Mouse (Mus musculus): Measurements from ENCODE around the gene Ap1m2. TPM values are rescaled to one million over a fixed set of nuclear protein-coding genes. Genes with fewer than 3 reads are reported as not detected.
A peak's percentile ranks its signal among the peaks of the same experiment; 100 is the strongest.

The Ap1m2 gene
- polyA plus RNA-seq, 1 experiment from 2014 or later = 35.9 TPM

- peak overlapping the region; percentile 84; the same call in 1 of the 2 replicates for H3K27ac ChIP-seq (ENCODE audit: low read length)
- no peaks in the 10 kb centered on the region for H3K9me3 ChIP-seq (ENCODE audit: low read length)
- TF ChIP-seq CTCF (IDR thresholded peaks at IDR 0.05) (no peak), EP300 (IDR thresholded peaks at IDR 0.05) (no peak)
- WGBS = 81% methylated on average over 2 of the region's 2 CpGs
- H3K4me1 ChIP-seq (ENCODE audit: insufficient read depth, low read depth, low read length) = peaks cover 19% of the 10 kb centered on the region
- DNase-seq (ENCODE audit: low spot score) (no peak), ATAC-seq (no peak)
- H3K4me3 ChIP-seq (ENCODE audit: low read depth, low read length) = no peak overlapping the region
- no peaks in the 10 kb centered on the region for H3K27me3 ChIP-seq (replicated peaks; ENCODE audit: insufficient read depth, low read length)
- H3K4me2 ChIP-seq (replicated peaks; ENCODE audit: low read depth, low read length) = peak overlapping the region; percentile 80; the same call in 1 of the 2 replicates
- no peak overlapping the region for H3K9ac ChIP-seq (replicated peaks; ENCODE audit: low read depth)
- H3K36me3 ChIP-seq (ENCODE audit: insufficient read depth, low read length) = no peaks in the 10 kb centered on the region
These were observed 22.8 kb downstream of the Ap1m2 start for GRCm38 (mm10) chr9:21289337-21289671.

GRCm38 (mm10) chr9:21288404-21289336, 23.5 kb downstream of the Ap1m2 start:
- H3K27ac ChIP-seq (ENCODE audit: low read length) = peak overlapping the region; percentile 84
- peak; percentile 67 for DNase-seq (ENCODE audit: low spot score)
- no peak for ATAC-seq
- H3K36me3 ChIP-seq (ENCODE audit: insufficient read depth, low read length) = no peaks in the 10 kb centered on the region
- TF ChIP-seq EP300 (IDR thresholded peaks at IDR 0.05) (peak; percentile 52; the same call in 1 of the 2 replicates), CTCF (IDR thresholded peaks at IDR 0.05) (no peak)
- no peak overlapping the region for H3K9ac ChIP-seq (replicated peaks; ENCODE audit: low read depth)
- no peaks in the 10 kb centered on the region for H3K27me3 ChIP-seq (replicated peaks; ENCODE audit: insufficient read depth, low read length)
- peaks cover 19% of the 10 kb centered on the region for H3K4me1 ChIP-seq (ENCODE audit: insufficient read depth, low read depth, low read length)
- no peaks in the 10 kb centered on the region for H3K9me3 ChIP-seq (ENCODE audit: low read length)
- H3K4me2 ChIP-seq (replicated peaks; ENCODE audit: low read depth, low read length) = peak overlapping the region; percentile 78
- 71% methylated on average over 13 of the region's 13 CpGs for WGBS
- peak overlapping the region; percentile 76 for H3K4me3 ChIP-seq (ENCODE audit: low read depth, low read length)

- H3K27ac ChIP-seq (ENCODE audit: low read length) = peak within 1 kb of the TSS; percentile 84
- no peaks in the 10 kb centered on the region; the same call in 1 of the 2 replicates for H3K36me3 ChIP-seq (ENCODE audit: insufficient read depth, low read length)
- peak within 1 kb of the TSS; percentile 76 for H3K4me3 ChIP-seq (ENCODE audit: low read depth, low read length)
- DNase-seq (ENCODE audit: low spot score) (peak; percentile 100), ATAC-seq (peak; percentile 72)
- H3K4me1 ChIP-seq (ENCODE audit: insufficient read depth, low read depth, low read length) = peaks cover 19% of the 10 kb centered on the region
- no peaks in the 10 kb centered on the region for H3K9me3 ChIP-seq (ENCODE audit: low read length)
- H3K4me2 ChIP-seq (replicated peaks; ENCODE audit: low read depth, low read length) = peak within 1 kb of the TSS; percentile 78
- TF ChIP-seq CTCF (IDR thresholded peaks at IDR 0.05) = 0 out of 2 replicates have a peak, but pooled peaks have one; percentile 5
- TF ChIP-seq EP300 (IDR thresholded peaks at IDR 0.05) = peak; percentile 78; the same call in 1 of the 2 replicates
- H3K9ac ChIP-seq (replicated peaks; ENCODE audit: low read depth) = peak within 1 kb of the TSS; percentile 63
- H3K27me3 ChIP-seq (replicated peaks; ENCODE audit: insufficient read depth, low read length) = no peaks in the 10 kb centered on the region
- WGBS = under 1% methylated on average over 55 of the region's 59 CpGs
These were observed 24.4 kb downstream of the Ap1m2 start, which contains the start of gene Kri1 for GRCm38 (mm10) chr9:21287571-21288402. TSS of gene Kri1 (minus strand) at chr9:21287969.

GRCm38 (mm10) chr9:21286753-21287152, 25.4 kb downstream of the Ap1m2 start:
- TF ChIP-seq EP300 (IDR thresholded peaks at IDR 0.05) (no peak), CTCF (IDR thresholded peaks at IDR 0.05) (no peak)

GRCm38 (mm10) chr9:21283994-21284393, 28.1 kb downstream of the Ap1m2 start:
- peaks cover 18% of the 10 kb centered on the region for H3K4me1 ChIP-seq (ENCODE audit: insufficient read depth, low read depth, low read length)
- 0 out of 2 replicates have a peak overlapping the region, but pooled peaks have one; percentile 26 for H3K27ac ChIP-seq (ENCODE audit: low read length)
- no peak for TF ChIP-seq CTCF (IDR thresholded peaks at IDR 0.05)
- TF ChIP-seq EP300 (IDR thresholded peaks at IDR 0.05) = no peak
- H3K27me3 ChIP-seq (replicated peaks; ENCODE audit: insufficient read depth, low read length) = no peaks in the 10 kb centered on the region
- 74% methylated on average over 3 of the region's 3 CpGs for WGBS
- no peak overlapping the region for H3K4me3 ChIP-seq (ENCODE audit: low read depth, low read length)
- no peak overlapping the region for H3K9ac ChIP-seq (replicated peaks; ENCODE audit: low read depth)
- H3K9me3 ChIP-seq (ENCODE audit: low read length) = no peaks in the 10 kb centered on the region
- H3K36me3 ChIP-seq (ENCODE audit: insufficient read depth, low read length) = peaks cover under 1% of the 10 kb centered on the region; the same call in 1 of the 2 replicates
- DNase-seq (ENCODE audit: low spot score) (peak; percentile 63), ATAC-seq (peak; percentile 7; the same call in 1 of the 2 replicates)
- H3K4me2 ChIP-seq (replicated peaks; ENCODE audit: low read depth, low read length) = no peak overlapping the region

More at GRCm38 (mm10) chr9:21286753-21287152, 25.4 kb downstream of the Ap1m2 start:
- DNase-seq (ENCODE audit: low spot score) = no peak
- Histone ChIP-seq H3K9ac (replicated peaks; ENCODE audit: low read depth) (no peak overlapping the region), H3K9me3 (ENCODE audit: low read length) (no peaks in the 10 kb centered on the region), H3K27ac (ENCODE audit: low read length) (no peak overlapping the region; the same call in 1 of the 2 replicates), H3K4me1 (ENCODE audit: insufficient read depth, low read depth, low read length) (peaks cover 19% of the 10 kb centered on the region), H3K36me3 (ENCODE audit: insufficient read depth, low read length) (no peaks in the 10 kb centered on the region; the same call in 1 of the 2 replicates), H3K27me3 (replicated peaks; ENCODE audit: insufficient read depth, low read length) (no peaks in the 10 kb centered on the region), H3K4me3 (ENCODE audit: low read depth, low read length) (no peak overlapping the region), H3K4me2 (replicated peaks; ENCODE audit: low read depth, low read length) (peak overlapping the region; percentile 78)
- no peak for ATAC-seq
- WGBS = 46% methylated on average over 3 of the region's 3 CpGs
